Mouse (Mus musculus) MEL (cell line): ENCODE results near the gene Gnb4. TPM values are rescaled to one million over a fixed set of nuclear protein-coding genes. Genes with fewer than 3 reads are reported as not detected.

Experiments
- DNase-seq: peaks from one replicate; pipeline ENCODE4 v3.0.0; 2011; ENCODE audit warnings: low read depth, low spot score
- H3K27ac ChIP-seq: 2 replicates; pipeline ENCODE4 v1.5.1; 2012; ENCODE audit warnings: low read depth, mild to moderate bottlenecking, control low read depth, low read length, moderate library complexity; ENCODE audit not compliant: control insufficient read depth
- H3K27me3 ChIP-seq, 2 experiments: fragments of 150-350 bp in 1 of 2; sonication (generic) in 1 of 2; 2 replicates each; pipeline ENCODE4 v1.6.1; 2012; ENCODE audit warnings: low read length in 2 of 2, mild to moderate bottlenecking in 2 of 2, improper control_type of control experiment in 1 of 2, moderate library complexity in 1 of 2; ENCODE audit not compliant: insufficient read depth in 2 of 2, control insufficient read depth in 1 of 2
- H3K36me3 ChIP-seq, 2 experiments: 2 replicates each; pipeline ENCODE4 v1.6.1; 2012 to 2014; ENCODE audit warnings: low read length in 2 of 2, improper control_type of control experiment in 1 of 2, inconsistent platforms in 1 of 2, mild to moderate bottlenecking in 1 of 2; ENCODE audit not compliant: insufficient read depth in 2 of 2, control insufficient read depth in 1 of 2
- H3K4me1 ChIP-seq, 2 experiments: fragments of 150-350 bp in 1 of 2; sonication (generic) in 1 of 2; 2 replicates each; pipeline ENCODE4 v1.6.1; 2012; ENCODE audit warnings: low read length in 2 of 2, improper control_type of control experiment in 1 of 2, mild to moderate bottlenecking in 1 of 2; ENCODE audit not compliant: insufficient read depth in 2 of 2, control insufficient read depth in 1 of 2
- H3K4me3 ChIP-seq, 2 experiments: fragments of 150-350 bp in 1 of 2; sonication (generic) in 1 of 2; 2 replicates each; pipeline ENCODE4 v1.5.1; 2012; ENCODE audit warnings: low read depth in 2 of 2, low read length in 2 of 2, mild to moderate bottlenecking in 2 of 2, moderate library complexity in 2 of 2, control low read depth in 1 of 2, improper control_type of control experiment in 1 of 2; ENCODE audit not compliant: control insufficient read depth in 1 of 2, insufficient read depth in 1 of 2
- H3K79me2 ChIP-seq: 2 replicates; pipeline ENCODE4 v1.6.1; 2012; ENCODE audit warnings: mild to moderate bottlenecking, low read length, moderate library complexity; ENCODE audit not compliant: control insufficient read depth, poor library complexity, insufficient read depth
- H3K9ac ChIP-seq: 2 replicates; pipeline ENCODE4 v1.6.1; 2012; ENCODE audit warnings: low read depth, mild to moderate bottlenecking, control low read depth, low read length, moderate library complexity; ENCODE audit not compliant: control insufficient read depth, poor library complexity, severe bottlenecking
- H3K9me3 ChIP-seq: fragments of 150-350 bp; sonication (generic); replicated peaks from 2 replicates; pipeline ENCODE4 v1.6.1; 2012; ENCODE audit warnings: mild to moderate bottlenecking, low read length, improper control_type of control experiment, moderate library complexity; ENCODE audit not compliant: insufficient read depth
- BHLHE40 ChIP-seq: IDR thresholded peaks from 2 replicates; pipeline ENCODE4 v1.6.1; 2012; ENCODE audit warnings: low read depth, mild to moderate bottlenecking, inconsistent platforms, low read length, improper control_type of control experiment, borderline replicate concordance
- CHD1 ChIP-seq: IDR thresholded peaks from 2 replicates; pipeline ENCODE4 v1.6.1; 2012; ENCODE audit warnings: low read depth, mild to moderate bottlenecking, inconsistent platforms, low read length, improper control_type of control experiment
- CTCF ChIP-seq, 3 experiments: IDR thresholded peaks in 2 of 3; conservative IDR thresholded peaks in 1 of 3; 2 replicates each; pipeline ENCODE4 v1.5.1; 2011 to 2012; ENCODE audit warnings: low read length in 3 of 3, low read depth in 2 of 3, mild to moderate bottlenecking in 2 of 3, improper control_type of control experiment in 1 of 3, inconsistent platforms in 1 of 3, mixed read lengths in 1 of 3, moderate library complexity in 1 of 3; ENCODE audit not compliant: control insufficient read depth in 1 of 3, insufficient read depth in 1 of 3, poor library complexity in 1 of 3, severe bottlenecking in 1 of 3
- E2F4 ChIP-seq: IDR thresholded peaks from 2 replicates; pipeline ENCODE4 v1.6.1; 2011; ENCODE audit warnings: low read depth, low read length, improper control_type of control experiment, borderline replicate concordance
- EP300 ChIP-seq, 2 experiments: IDR thresholded peaks; 2 replicates each; pipeline ENCODE4 v1.6.1; 2011; ENCODE audit warnings: improper control_type of control experiment in 2 of 2, low read length in 2 of 2, low read depth in 1 of 2, mild to moderate bottlenecking in 1 of 2
- GABPA ChIP-seq: IDR thresholded peaks from 2 replicates; pipeline ENCODE4 v1.6.1; 2012; ENCODE audit warnings: low read depth, mild to moderate bottlenecking, inconsistent platforms, low read length, improper control_type of control experiment, moderate library complexity
- GATA1 ChIP-seq: IDR thresholded peaks from 2 replicates; pipeline ENCODE4 v1.6.1; 2011; ENCODE audit warnings: low read depth, low read length, improper control_type of control experiment
- MAFK ChIP-seq: IDR thresholded peaks from 2 replicates; pipeline ENCODE4 v1.6.1; 2011; ENCODE audit warnings: low read depth, mild to moderate bottlenecking, low read length, improper control_type of control experiment, borderline replicate concordance
- MAX ChIP-seq: IDR thresholded peaks from 2 replicates; pipeline ENCODE4 v1.6.1; 2011; ENCODE audit warnings: low read length, improper control_type of control experiment
- MEF2A ChIP-seq: IDR thresholded peaks from 2 replicates; pipeline ENCODE4 v1.6.1; 2014; ENCODE audit warnings: low read depth, mild to moderate bottlenecking, inconsistent platforms, low read length, improper control_type of control experiment; ENCODE audit not compliant: poor library complexity, insufficient replicate concordance, severe bottlenecking; ENCODE audit errors: extremely low read depth
- MYB ChIP-seq: IDR thresholded peaks from 2 replicates; pipeline ENCODE4 v1.6.1; 2011; ENCODE audit warnings: mild to moderate bottlenecking, low read depth, low read length, improper control_type of control experiment
- MYC ChIP-seq: IDR thresholded peaks from 2 replicates; pipeline ENCODE4 v1.6.1; 2011; ENCODE audit warnings: low read depth, mild to moderate bottlenecking, low read length, improper control_type of control experiment, moderate library complexity
- NRF1 ChIP-seq: IDR thresholded peaks from 2 replicates; pipeline ENCODE4 v1.6.1; 2014; ENCODE audit warnings: low read depth, mild to moderate bottlenecking, inconsistent platforms, low read length, improper control_type of control experiment, moderate library complexity; ENCODE audit not compliant: poor library complexity, insufficient read depth, severe bottlenecking
- RAD21 ChIP-seq: IDR thresholded peaks from 2 replicates; pipeline ENCODE4 v1.6.1; 2011; ENCODE audit warnings: mild to moderate bottlenecking, low read depth, low read length, improper control_type of control experiment
- RCOR1 ChIP-seq: IDR thresholded peaks from 2 replicates; pipeline ENCODE4 v1.6.1; 2012; ENCODE audit warnings: low read depth, mild to moderate bottlenecking, inconsistent platforms, low read length, improper control_type of control experiment
- SIN3A ChIP-seq: IDR thresholded peaks from 2 replicates; pipeline ENCODE4 v1.6.1; 2012; ENCODE audit warnings: low read length, improper control_type of control experiment, inconsistent platforms
- SMC3 ChIP-seq: IDR thresholded peaks from 2 replicates; pipeline ENCODE4 v1.6.1; 2011; ENCODE audit warnings: low read depth, low read length, improper control_type of control experiment
- TBP ChIP-seq: IDR thresholded peaks from 2 replicates; pipeline ENCODE4 v1.8.0; 2011; ENCODE audit warnings: low read depth, low read length, improper control_type of control experiment
- TCF12 ChIP-seq: IDR thresholded peaks from 2 replicates; pipeline ENCODE4 v1.6.1; 2014; ENCODE audit warnings: low read depth, mild to moderate bottlenecking, inconsistent platforms, low read length, improper control_type of control experiment, moderate library complexity
- UBTF ChIP-seq: IDR thresholded peaks from 2 replicates; pipeline ENCODE4 v1.6.1; 2012; ENCODE audit warnings: low read depth, mild to moderate bottlenecking, inconsistent platforms, low read length, improper control_type of control experiment, moderate library complexity, borderline replicate concordance; ENCODE audit not compliant: insufficient read depth
- USF1 ChIP-seq: IDR thresholded peaks from 2 replicates; pipeline ENCODE4 v1.6.1; 2014; ENCODE audit warnings: low read depth, mild to moderate bottlenecking, inconsistent platforms, low read length, improper control_type of control experiment, moderate library complexity
- USF2 ChIP-seq, 2 experiments: IDR thresholded peaks; 2 replicates each; pipeline ENCODE4 v1.6.1; 2011 to 2012; ENCODE audit warnings: improper control_type of control experiment in 2 of 2, low read length in 2 of 2, borderline replicate concordance in 1 of 2, inconsistent platforms in 1 of 2, low read depth in 1 of 2, mild to moderate bottlenecking in 1 of 2; ENCODE audit not compliant: insufficient read depth in 1 of 2
- ZC3H11A ChIP-seq: IDR thresholded peaks from 2 replicates; pipeline ENCODE4 v1.6.1; 2012; ENCODE audit warnings: low read depth, mild to moderate bottlenecking, inconsistent platforms, low read length, improper control_type of control experiment
- ZNF384 ChIP-seq: IDR thresholded peaks from 2 replicates; pipeline ENCODE4 v1.6.1; 2012; ENCODE audit warnings: low read depth, mild to moderate bottlenecking, inconsistent platforms, low read length, improper control_type of control experiment
- polyA plus RNA-seq, 2 experiments: library from polyadenylated mRNA; stranded (reverse) in 1 of 2; unstranded in 1 of 2; fragments of >175 nt in 1 of 2; fragments of >200 nt in 1 of 2; gene quantifications; 2 replicates each; pipeline versions ENCODE4 v1.2.1 to v1.2.4; 2012; ENCODE audit warnings: low replicate concordance in 2 of 2, low read depth in 1 of 2; ENCODE audit not compliant: insufficient read length in 2 of 2, insufficient read depth in 1 of 2, missing spikeins in 1 of 2
- total RNA-seq: library from RNA; depleted of rRNA; stranded (reverse); fragments of 300-350 nt; gene quantifications from 2 replicates; pipeline ENCODE4 v1.2.3, GENCODE M21; 2012

The Gnb4 gene
- total and polyA plus RNA-seq, 3 experiments: 49.5 to 61.2 TPM; not detected in 1

DNA sequence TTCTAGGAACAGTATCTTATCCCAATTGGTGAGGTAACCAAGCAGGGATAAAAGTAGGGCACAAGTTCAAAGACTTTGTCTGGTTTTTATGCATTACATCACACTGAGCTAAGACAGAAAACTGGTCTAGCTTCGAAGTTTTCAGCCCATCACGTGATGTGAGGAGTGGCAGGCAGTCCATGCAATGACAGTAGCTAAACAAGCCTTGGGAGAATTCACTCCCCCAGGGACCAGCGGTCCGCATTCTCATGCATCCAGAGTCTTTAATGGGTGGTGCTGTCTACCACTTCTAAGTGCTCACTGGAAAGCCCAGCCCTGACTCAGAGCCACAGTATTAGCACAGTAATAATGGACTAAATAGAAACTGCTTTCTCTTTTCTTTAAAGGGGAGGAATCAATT, 13.8 kb upstream of the Gnb4 start:
- TF ChIP-seq SIN3A (no peak), RCOR1 (no peak), GATA1 (no peak), ZNF384 (no peak)
- DNase-seq: no peak

DNA sequence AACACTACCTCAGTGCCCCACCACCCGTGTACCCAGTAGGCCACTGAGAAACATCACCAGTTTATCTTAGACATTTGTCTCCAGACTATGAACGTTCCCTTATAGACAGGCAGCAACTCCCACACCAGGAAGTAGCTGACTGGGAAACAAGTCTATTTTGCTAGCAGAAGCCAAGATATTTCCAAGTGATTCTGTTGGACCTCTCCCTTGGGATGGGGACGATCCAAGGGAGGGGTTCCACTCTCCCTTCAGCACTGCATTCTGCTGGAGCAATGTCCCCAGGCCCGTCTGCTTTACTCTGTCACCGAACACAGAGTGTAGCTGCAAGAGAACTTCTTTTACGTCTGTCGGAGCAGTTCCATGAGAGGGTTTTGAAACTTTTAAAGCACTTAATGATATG, 11.8 kb upstream of the Gnb4 start:
- H3K27me3 ChIP-seq: no peaks in the 10 kb centered on the region
- H3K79me2 ChIP-seq: no peaks in the 10 kb centered on the region
- H3K9me3 ChIP-seq: no peaks in the 10 kb centered on the region
- no peak for DNase-seq
- no peak overlapping the region for H3K9ac ChIP-seq
- no peaks in the 10 kb centered on the region; a peak in 2 of 4 replicates for H3K36me3 ChIP-seq
- H3K4me3 ChIP-seq: no peak overlapping the region
- H3K27ac ChIP-seq: no peak overlapping the region
- peaks cover 3 to 5% of the 10 kb centered on the region in 2 experiments; a peak in 2 of 4 replicates for H3K4me1 ChIP-seq
- TF ChIP-seq TBP (no peak), SMC3 (no peak), USF2 (IDR thresholded peaks at IDR 0.05; ENCODE audit: borderline replicate concordance in 1 of 2, insufficient read depth in 1 of 2, low read depth in 1 of 2, low read length in 2 of 2) (no peak), GABPA (no peak)

More for the DNA sequence above, 13.8 kb upstream of the Gnb4 start:
- Histone ChIP-seq H3K9me3 (no peaks in the 10 kb centered on the region), H3K36me3 (peaks cover 0 to 10% of the 10 kb centered on the region in 2 experiments; a peak in 2 of 4 replicates), H3K4me1 (peaks cover 8 to 12% of the 10 kb centered on the region in 2 experiments; a peak in 3 of 4 replicates), H3K79me2 (no peaks in the 10 kb centered on the region), H3K27me3 (no peaks in the 10 kb centered on the region), H3K9ac (no peak overlapping the region), H3K27ac (no peak overlapping the region), H3K4me3 (no peak overlapping the region)

DNA sequence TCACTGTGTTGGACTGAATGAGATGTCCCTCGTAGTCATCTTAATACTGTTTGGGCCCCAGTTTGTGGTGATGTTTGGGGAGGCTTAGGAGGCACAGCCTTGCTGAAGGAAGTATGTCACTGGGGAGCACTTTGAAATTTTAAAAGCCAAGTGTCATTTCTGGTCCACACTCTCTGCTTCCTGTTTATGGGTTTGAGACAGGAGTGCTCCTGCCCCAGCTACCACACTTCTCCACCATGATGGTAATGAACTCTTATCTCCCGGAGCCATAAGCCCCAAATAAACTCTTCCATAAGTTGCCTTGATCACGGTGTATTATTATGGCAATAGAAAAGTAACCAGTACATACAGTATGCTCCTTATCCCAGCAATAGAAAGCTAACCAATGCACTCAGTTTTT, 5.7 kb upstream of the Gnb4 start:
- H3K79me2 ChIP-seq: no peaks in the 10 kb centered on the region
- DNase-seq: peak; percentile 79
- peak overlapping the region; percentile 21 for H3K9ac ChIP-seq
- peak overlapping the region; percentile 4 to 11; a peak in 2 of 4 replicates for H3K4me3 ChIP-seq
- H3K9me3 ChIP-seq: no peaks in the 10 kb centered on the region
- H3K27ac ChIP-seq: peak overlapping the region; percentile 83
- H3K27me3 ChIP-seq: no peaks in the 10 kb centered on the region
- peaks cover 12 to 13% of the 10 kb centered on the region in 2 experiments for H3K4me1 ChIP-seq
- H3K36me3 ChIP-seq: peaks cover 0 to 17% of the 10 kb centered on the region in 2 experiments; a peak in 2 of 4 replicates
- TF ChIP-seq USF1 (no peak), BHLHE40 (no peak), MYC (no peak), ZC3H11A (no peak), ZNF384 (no peak), MAX (no peak), E2F4 (no peak), EP300 (IDR thresholded peaks at IDR 0.05; ENCODE audit: low read depth in 1 of 2, low read length in 2 of 2) (peak in 1 of 2 experiments; percentile 21; a peak in 1 of 4 replicates), GATA1 (peak; percentile 65), RAD21 (no peak), RCOR1 (no peak; the same call in 1 of the 2 replicates), NRF1 (no peak), USF2 (IDR thresholded peaks at IDR 0.05; ENCODE audit: borderline replicate concordance in 1 of 2, insufficient read depth in 1 of 2, low read depth in 1 of 2, low read length in 2 of 2) (no peak), UBTF (no peak), CHD1 (no peak), MYB (no peak), CTCF (IDR thresholded peaks at IDR 0.05 in 2 of 3, conservative IDR thresholded peaks at IDR 0.05 in 1 of 3; ENCODE audit: control insufficient read depth in 1 of 3, insufficient read depth in 1 of 3, low read depth in 2 of 3, low read length in 3 of 3, poor library complexity in 1 of 3, severe bottlenecking in 1 of 3) (no peak), MAFK (no peak), TCF12 (no peak; the same call in 1 of the 2 replicates), MEF2A (no peak)
